Mouse (Mus musculus) G1E (cell line): Measurements from ENCODE around the gene Mta3.

Source experiments
- CTCF ChIP-seq: IDR thresholded peaks from 2 replicates; pipeline ENCODE4 v1.5.1; 2012; ENCODE audit warnings: low read depth, low read length, inconsistent platforms, mixed read lengths
- TAL1 ChIP-seq: conservative IDR thresholded peaks from 2 replicates; pipeline ENCODE4 v1.6.1; 2012; ENCODE audit warnings: low read depth, low read length, inconsistent platforms, mixed read lengths

- TF ChIP-seq CTCF (no peak), TAL1 (no peak)
These were observed 102.6 kb downstream of the Mta3 start for GRCm38 (mm10) chr17:83808476-83809098.
